Mouse (Mus musculus) ES-E14 (cell line): ENCODE results near the gene Aunip. TPM values are rescaled to one million over a fixed set of nuclear protein-coding genes. Genes with fewer than 3 reads are reported as not detected.
"Not testable (repeated sequence)": the region's sequence is repeated elsewhere in the genome, so short reads cannot be mapped to it uniquely, and the experiment has no call there.

Experiments used
- DNase-seq: peaks from one replicate; pipeline ENCODE4 v3.0.0-alpha.2; 2013; ENCODE audit warnings: low read depth, low spot score
- H3K27ac ChIP-seq: 2 replicates; pipeline ENCODE4 v1.5.1; 2012; ENCODE audit warnings: low read depth, mild to moderate bottlenecking, low read length, moderate library complexity, mixed read lengths; ENCODE audit not compliant: poor library complexity, insufficient read depth, severe bottlenecking
- H3K36me3 ChIP-seq: 2 replicates; pipeline ENCODE4 v1.6.1; 2012; ENCODE audit warnings: mild to moderate bottlenecking, low read length, moderate library complexity, mixed read lengths; ENCODE audit not compliant: control insufficient read depth, poor library complexity, insufficient read depth, severe bottlenecking
- H3K4me1 ChIP-seq, 2 experiments: fragments of 150-350 bp in 1 of 2; sonication (generic) in 1 of 2; 2 replicates each; pipeline ENCODE4 v1.6.1; 2012; ENCODE audit warnings: low read length in 2 of 2, mild to moderate bottlenecking in 1 of 2, mixed read lengths in 1 of 2; ENCODE audit not compliant: control insufficient read depth in 2 of 2, insufficient read depth in 2 of 2, poor library complexity in 1 of 2
- H3K4me3 ChIP-seq, 2 experiments: fragments of 150-350 bp in 1 of 2; sonication (generic) in 1 of 2; 2 replicates each; pipeline ENCODE4 v1.5.1; 2012; ENCODE audit warnings: low read length in 2 of 2, low read depth in 1 of 2, mild to moderate bottlenecking in 1 of 2, mixed read lengths in 1 of 2; ENCODE audit not compliant: insufficient read depth in 1 of 2, poor library complexity in 1 of 2, severe bottlenecking in 1 of 2
- H3K9ac ChIP-seq: 2 replicates; pipeline ENCODE4 v1.6.1; 2012; ENCODE audit warnings: low read depth, mild to moderate bottlenecking, low read length, mixed read lengths; ENCODE audit not compliant: poor library complexity, insufficient read depth, severe bottlenecking
- H3K9me3 ChIP-seq: fragments of 150-350 bp; sonication (generic); 2 replicates; pipeline ENCODE4 v1.6.1; 2012; ENCODE audit warnings: low read depth, mild to moderate bottlenecking, low read length; ENCODE audit not compliant: control insufficient read depth, insufficient read depth
- CHD2 ChIP-seq: IDR thresholded peaks from 2 replicates; pipeline ENCODE4 v1.6.1; 2014; ENCODE audit warnings: mild to moderate bottlenecking, low read depth, low read length, inconsistent platforms
- HCFC1 ChIP-seq: IDR thresholded peaks from 2 replicates; pipeline ENCODE4 v1.6.1; 2012; ENCODE audit warnings: low read length, inconsistent platforms, borderline replicate concordance; ENCODE audit not compliant: insufficient read depth
- MAFK ChIP-seq: IDR thresholded peaks from 2 replicates; pipeline ENCODE4 v1.6.1; 2014; ENCODE audit warnings: mild to moderate bottlenecking, low read depth, low read length, inconsistent platforms; ENCODE audit not compliant: insufficient read depth
- ZC3H11A ChIP-seq: IDR thresholded peaks from 2 replicates; pipeline ENCODE4 v1.6.1; 2012; ENCODE audit warnings: low read depth, mild to moderate bottlenecking, inconsistent platforms, low read length, borderline replicate concordance
- ZNF384 ChIP-seq: IDR thresholded peaks from 2 replicates; pipeline ENCODE4 v1.6.1; 2012; ENCODE audit warnings: low read depth, low read length, inconsistent platforms
- in situ Hi-C, 2 experiments: fragments of 600-800 bp; cut with MboI; formaldehyde crosslinking; loops; one replicate each; pipeline ENCODE4 v1.15.1; 2025; ENCODE audit warnings: low sequenced_read_pairs in 2 of 2, inconsistent platforms in 1 of 2; ENCODE audit not compliant: unreplicated experiment in 2 of 2
- total RNA-seq: library from RNA; depleted of rRNA; stranded (reverse); fragments of 300-350 nt; gene quantifications from 2 replicates; pipeline ENCODE4 v1.2.3, GENCODE M21; 2012

Gene Aunip
- total RNA-seq, 1 experiment, result 18.3 TPM

GRCm38 (mm10) chr4:134494161-134494560 lies 16.6 kb upstream of the Aunip start:
- H3K27ac ChIP-seq, in situ Hi-C loops, H3K36me3 ChIP-seq, H3K4me3 ChIP-seq, DNase-seq, H3K9me3 ChIP-seq, H3K9ac ChIP-seq: not testable (repeated sequence)
- peak; percentile 86 for TF ChIP-seq ZNF384
- peaks cover 8 to 19% of the 10 kb centered on the region in 2 experiments; a peak in 3 of 4 replicates for H3K4me1 ChIP-seq

GRCm38 (mm10) chr4:134494780-134495545 lies 15.8 kb upstream of the Aunip start:
- no peak overlapping the region for H3K27ac ChIP-seq
- no peaks in the 10 kb centered on the region for H3K36me3 ChIP-seq
- H3K9me3 ChIP-seq, result no peaks in the 10 kb centered on the region
- no peak overlapping the region for H3K4me3 ChIP-seq
- no peak for DNase-seq
- H3K4me1 ChIP-seq, result peaks cover 8 to 19% of the 10 kb centered on the region in 2 experiments; a peak in 3 of 4 replicates
- in situ Hi-C loops, result no loop called here
- TF ChIP-seq CHD2, result no peak
- TF ChIP-seq ZNF384, result no peak
- H3K9ac ChIP-seq, result no peak overlapping the region

- Histone ChIP-seq H3K36me3 (no peaks in the 10 kb centered on the region), H3K4me3 (no peak overlapping the region), H3K4me1 (peaks cover 8 to 19% of the 10 kb centered on the region in 2 experiments; a peak in 3 of 4 replicates), H3K9me3 (no peaks in the 10 kb centered on the region), H3K27ac (no peak overlapping the region), H3K9ac (no peak overlapping the region)
- TF ChIP-seq HCFC1, result no peak
- no peak for TF ChIP-seq ZNF384
- TF ChIP-seq MAFK, result no peak
- TF ChIP-seq CHD2, result no peak
- no peak for TF ChIP-seq ZC3H11A
- DNase-seq, result no peak
- in situ Hi-C loops, result no loop called here
Measured at GRCm38 (mm10) chr4:134495546-134495923, 15.3 kb upstream of the Aunip start.

GRCm38 (mm10) chr4:134496595-134497210 lies 14.1 kb upstream of the Aunip start, which contains the start of gene Paqr7:
Gene Paqr7, plus strand, starts transcription at chr4:134496697.
- H3K4me1 ChIP-seq, result peaks cover 8 to 19% of the 10 kb centered on the region in 2 experiments; a peak in 3 of 4 replicates
- TF ChIP-seq ZC3H11A (no peak), MAFK (no peak), CHD2 (no peak), ZNF384 (no peak), HCFC1 (no peak)
- H3K36me3 ChIP-seq, result no peaks in the 10 kb centered on the region
- H3K9ac ChIP-seq, result no peak within 1 kb of the TSS
- DNase-seq, result no peak
- H3K4me3 ChIP-seq, result peak within 1 kb of the TSS; percentile 20 to 53; a peak in 2 of 4 replicates
- in situ Hi-C loops, result no loop called here
- no peaks in the 10 kb centered on the region for H3K9me3 ChIP-seq
- no peak within 1 kb of the TSS for H3K27ac ChIP-seq

- Histone ChIP-seq H3K4me1 (peaks cover 8 to 19% of the 10 kb centered on the region in 2 experiments; a peak in 3 of 4 replicates), H3K9ac (no peak overlapping the region), H3K9me3 (no peaks in the 10 kb centered on the region), H3K4me3 (peak overlapping the region; percentile 20 to 53; a peak in 2 of 4 replicates), H3K27ac (no peak overlapping the region), H3K36me3 (no peaks in the 10 kb centered on the region)
- in situ Hi-C loops, result no loop called here
- no peak for DNase-seq
- TF ChIP-seq ZC3H11A (no peak), CHD2 (no peak), ZNF384 (no peak), HCFC1 (no peak), MAFK (no peak)
Measured at GRCm38 (mm10) chr4:134497223-134497622, 13.6 kb upstream of the Aunip start.
